Mouse (Mus musculus) adrenal gland, postnatal 36 days (tissue): Measurements from ENCODE around the gene Bivm. TPM values are rescaled to one million over a fixed set of nuclear protein-coding genes. Genes with fewer than 3 reads are reported as not detected.

Experiments used
- DNase-seq, 2 experiments: peaks; one replicate each; pipeline ENCODE4 v3.0.0; 2021; ENCODE audit warnings: mixed read lengths in 1 of 2
- total RNA-seq, 2 experiments: library from RNA; stranded (reverse); gene quantifications; 2 replicates each; pipeline ENCODE4 v1.2.3; 2021

The Bivm gene
- total RNA-seq, 2 experiments from 2014 or later = 17.2 to 21.4 TPM

- no peak for DNase-seq
Measured at GRCm38 (mm10) chr1:44173903-44174302, 55.1 kb downstream of the Bivm start.

DNA sequence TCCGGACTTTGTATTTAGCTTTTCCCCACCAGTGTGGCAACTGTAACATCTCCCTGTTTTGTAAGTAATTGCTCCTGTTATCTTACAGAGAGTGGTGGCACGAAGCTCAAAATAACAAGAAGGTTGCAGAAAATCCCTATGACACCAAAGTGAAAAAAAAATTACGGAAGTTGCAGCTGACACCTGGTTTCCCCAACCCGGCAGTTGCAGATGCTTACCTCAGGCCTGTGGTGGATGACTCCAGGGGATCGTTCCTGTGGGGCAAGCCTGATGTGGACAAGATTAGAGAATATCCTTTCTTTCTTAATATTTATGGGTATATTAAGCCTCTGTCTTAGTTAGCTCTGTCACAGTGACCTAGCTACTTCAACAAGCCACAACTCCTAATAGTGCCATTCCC, 59.3 kb downstream of the Bivm start:
- DNase-seq = no peak

DNA sequence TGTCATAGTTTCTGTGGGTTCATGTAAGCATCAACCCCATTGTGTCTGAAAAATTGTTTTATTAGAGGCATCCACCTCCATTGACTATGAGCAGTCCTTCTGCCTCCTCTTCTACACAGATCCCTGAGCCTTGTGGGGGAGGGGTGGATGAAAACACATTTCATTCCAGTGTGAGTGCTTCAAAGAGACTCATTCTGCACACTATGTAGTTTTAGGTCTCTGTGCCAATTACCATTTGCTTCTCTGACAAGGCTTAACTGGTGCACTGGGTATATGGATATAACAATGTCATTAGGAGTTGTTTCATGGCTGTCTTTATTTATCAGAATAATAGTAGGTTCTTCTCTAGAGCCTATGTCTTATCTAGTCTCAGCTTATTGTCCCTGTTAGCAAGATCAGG, 67.6 kb downstream of the Bivm start:
- DNase-seq = peak in 1 of 2 experiments; percentile 55

Other genes starting within 250 kb of the Bivm start
- 10 to 100 TPM; 50.5 to 53.4 TPM for gene Tpp2, start 185.3 kb upstream of the Bivm start, total RNA-seq
- gene Mettl21c, start 98.9 kb upstream of the Bivm start, total RNA-seq = not detected
- gene Gm8251, start 57.0 kb upstream of the Bivm start, total RNA-seq = under 1 TPM; 0.03 TPM
- gene Tex30, start 16.5 kb upstream of the Bivm start, total RNA-seq = 10 to 100 TPM; 10.4 to 14.9 TPM
- 10 to 100 TPM; 16.3 to 20.8 TPM for gene Kdelc1, start 149 bp upstream of the Bivm start, total RNA-seq
- 10 to 100 TPM; 17.8 to 18.9 TPM for gene Ercc5, start 28.8 kb downstream of the Bivm start, total RNA-seq
- gene Mettl21e, start 100.0 kb downstream of the Bivm start, total RNA-seq = not detected